Mouse (Mus musculus) mesoderm, embryonic 11.5 days (tissue): Measurements from ENCODE around the gene 1110057P08Rik.
"Not testable (repeated sequence)": the region's sequence is repeated elsewhere in the genome, so short reads cannot be mapped to it uniquely, and the experiment has no call there.

Experiments
- DNase-seq: peaks from one replicate; pipeline ENCODE4 v3.0.0-alpha.2; 2012; ENCODE audit warnings: low read depth, low spot score

Gene 1110057P08Rik

DNA sequence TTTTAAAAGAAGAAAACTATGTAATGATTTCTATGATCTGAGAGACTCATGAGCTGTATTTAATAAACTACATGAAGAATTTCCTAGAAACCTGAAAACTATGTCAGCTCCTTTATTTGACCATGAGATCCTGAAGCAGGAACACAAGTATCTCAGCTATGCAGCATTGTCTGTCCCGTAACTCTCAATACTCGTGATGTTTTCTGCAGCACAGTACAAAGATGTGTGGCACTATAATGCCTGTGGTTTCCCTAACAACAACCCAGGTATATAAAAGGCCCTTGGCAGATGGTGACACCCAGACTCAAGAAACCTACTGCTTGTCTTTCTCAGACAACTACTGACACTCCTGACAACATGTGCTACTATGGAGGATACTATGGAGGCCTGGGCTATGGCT lies at the start of gene 1110057P08Rik:
1110057P08Rik (plus strand) TSS at position 301 of the 400 bp plus-strand sequence.
- DNase-seq, result no peak

DNA sequence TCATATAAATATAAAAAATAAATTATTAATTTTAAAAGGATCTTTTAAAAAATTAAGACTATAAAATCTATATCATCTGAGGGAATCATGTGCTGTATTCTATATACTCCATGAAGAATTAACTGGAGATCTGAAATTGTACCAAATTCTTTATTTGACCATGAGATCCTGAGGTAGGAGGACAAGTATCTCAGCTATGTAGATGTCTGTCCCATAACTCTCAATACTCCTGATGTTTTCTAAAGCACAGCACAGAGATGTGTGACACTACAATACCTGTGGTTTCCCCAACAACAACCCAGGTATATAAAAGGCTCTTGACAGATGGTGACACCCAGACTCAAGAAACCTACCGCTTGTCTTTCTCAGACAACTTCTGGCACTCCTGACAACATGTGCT lies 34.0 kb upstream of the 1110057P08Rik start, which contains the start of gene Gm6358:
Gm6358 (plus strand) TSS at position 301 of the 400 bp plus-strand sequence.
- DNase-seq, result no peak

DNA sequence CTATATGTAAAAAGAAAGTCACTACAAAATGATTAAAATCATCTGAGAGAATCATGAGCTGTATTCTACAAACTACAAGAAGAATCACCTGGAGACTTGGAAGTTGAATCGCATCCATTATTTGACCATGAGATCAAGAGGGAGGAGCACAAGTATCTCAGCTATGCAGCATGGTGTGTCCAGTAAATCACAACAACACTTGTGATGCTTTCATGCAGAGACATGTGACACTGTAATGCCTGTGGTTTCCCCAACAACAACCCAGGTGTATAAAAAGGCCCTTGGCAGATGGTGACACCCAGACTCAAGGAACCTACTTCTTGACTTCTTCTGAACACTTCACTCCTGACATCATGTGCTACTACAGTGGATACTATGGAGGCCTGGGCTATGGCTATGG lies 23.7 kb upstream of the 1110057P08Rik start, which contains the start of gene Gm10061:
Gm10061 (plus strand) TSS at position 301 of the 400 bp plus-strand sequence.
- DNase-seq, result no peak

DNA sequence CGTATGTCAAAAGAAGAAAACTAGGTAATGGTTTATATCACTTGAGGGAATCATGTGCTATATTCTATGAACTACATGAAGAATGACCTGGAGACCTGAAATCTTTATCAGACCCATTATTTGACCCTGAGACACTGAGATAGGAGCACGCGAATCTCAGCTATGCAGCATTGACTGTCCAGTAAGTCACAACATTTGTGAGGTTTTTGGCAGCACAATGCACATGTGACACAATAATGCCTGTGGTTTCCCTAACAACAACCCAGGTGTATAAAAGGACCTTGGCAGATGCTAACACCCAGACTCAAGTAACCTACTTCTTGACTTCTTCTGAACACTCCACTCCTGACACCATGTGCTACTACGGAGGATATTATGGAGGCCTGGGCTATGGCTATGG lies 16.9 kb upstream of the 1110057P08Rik start, which contains the start of gene Gm9789:
Gm9789 (plus strand) TSS at position 301 of the 400 bp plus-strand sequence.
- DNase-seq, result no peak

DNA sequence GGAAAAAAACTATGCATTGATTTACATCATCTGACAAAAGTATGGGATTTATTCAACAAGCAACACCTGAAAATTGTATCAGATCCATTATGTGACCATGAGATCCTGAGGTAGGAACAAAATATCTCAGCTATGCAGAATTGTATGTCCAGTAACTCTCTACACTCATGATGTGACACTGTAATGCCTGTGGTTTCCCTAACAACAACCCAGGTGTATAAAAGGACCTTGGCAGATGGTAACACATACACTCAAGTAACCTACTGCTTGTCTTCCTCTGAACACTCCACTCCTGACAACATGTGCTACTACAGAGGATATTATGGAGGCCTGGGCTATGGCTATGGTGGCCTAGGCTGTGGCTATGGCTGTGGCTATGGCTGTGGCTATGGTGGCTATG lies 5.3 kb upstream of the 1110057P08Rik start, which contains the start of gene Gm7735:
Gm7735 (plus strand) TSS at position 301 of the 400 bp plus-strand sequence.
- not testable (repeated sequence) for DNase-seq

DNA sequence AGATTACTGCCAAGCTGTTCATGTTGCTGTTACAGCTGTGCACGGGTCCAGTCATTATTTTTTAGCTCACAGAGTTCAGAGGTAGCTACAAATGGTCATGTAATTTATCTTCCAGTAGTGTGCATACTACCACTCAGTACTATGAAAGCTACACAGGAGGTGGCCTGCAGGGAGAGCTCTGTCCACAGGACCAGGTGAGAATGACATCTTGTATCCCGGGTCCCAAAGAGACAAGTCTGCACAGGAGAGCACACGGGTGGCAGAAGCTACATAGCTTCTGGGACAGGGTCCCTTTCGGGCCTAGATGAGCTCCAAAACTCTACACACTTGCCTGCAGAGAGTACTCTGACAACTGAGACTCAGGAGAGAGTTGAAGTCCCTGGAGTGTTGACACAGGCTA lies 14.1 kb downstream of the 1110057P08Rik start:
- no peak for DNase-seq

DNA sequence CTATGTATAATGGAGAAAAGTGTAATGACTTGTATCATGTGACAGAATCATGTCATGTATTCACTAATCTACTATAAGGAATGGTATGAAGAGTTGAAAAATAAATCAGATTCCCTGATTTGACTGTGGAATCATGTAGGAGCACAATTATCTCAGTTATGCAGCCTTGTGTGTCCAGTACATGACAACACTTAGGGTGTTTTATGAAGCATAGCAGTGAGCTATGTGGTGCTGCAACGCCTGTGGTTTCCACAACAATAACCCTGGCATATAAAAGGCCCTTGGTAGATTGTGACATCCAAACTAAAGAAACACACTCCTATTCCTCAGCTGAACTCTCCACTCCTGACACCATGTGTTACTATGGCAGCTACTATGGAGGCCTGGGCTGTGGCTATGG lies 31.0 kb downstream of the 1110057P08Rik start, which contains the start of gene Krtap20-2:
Krtap20-2 (plus strand) TSS at position 301 of the 400 bp plus-strand sequence.
- no peak for DNase-seq
